Mouse (Mus musculus) monocyte, adult 2 months (primary cell): Measurements from ENCODE around the gene Nanog.

ENCODE experiments used
- DNase-seq, 2 experiments: peaks; one replicate each; pipeline ENCODE4 v3.0.0; 2022; ENCODE audit warnings: low spot score in 2 of 2, low read depth in 1 of 2

Nanog gene

GRCm38 (mm10) chr6:122761901-122762300 is 54.6 kb downstream of the Nanog start:
- no peak for DNase-seq

DNA sequence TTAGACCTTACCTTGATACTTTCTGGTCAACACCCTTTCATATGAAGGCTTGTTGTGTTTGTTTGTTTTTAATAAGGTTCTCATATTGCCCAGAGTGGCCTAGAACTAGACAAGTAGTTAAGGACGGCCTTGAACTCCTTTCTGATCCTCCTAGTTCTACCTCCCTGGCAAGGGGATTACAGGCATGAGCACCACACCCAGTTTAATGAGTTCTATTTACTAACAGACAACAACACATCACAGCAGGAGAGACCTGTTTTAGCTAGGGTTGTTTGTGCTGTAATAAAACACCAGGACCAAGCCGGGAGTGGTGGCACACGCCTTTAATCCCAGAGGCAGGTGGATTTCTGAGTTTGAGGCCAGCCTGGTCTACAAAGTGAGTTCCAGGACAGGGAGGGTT is 55.2 kb downstream of the Nanog start:
- no peak for DNase-seq

DNA sequence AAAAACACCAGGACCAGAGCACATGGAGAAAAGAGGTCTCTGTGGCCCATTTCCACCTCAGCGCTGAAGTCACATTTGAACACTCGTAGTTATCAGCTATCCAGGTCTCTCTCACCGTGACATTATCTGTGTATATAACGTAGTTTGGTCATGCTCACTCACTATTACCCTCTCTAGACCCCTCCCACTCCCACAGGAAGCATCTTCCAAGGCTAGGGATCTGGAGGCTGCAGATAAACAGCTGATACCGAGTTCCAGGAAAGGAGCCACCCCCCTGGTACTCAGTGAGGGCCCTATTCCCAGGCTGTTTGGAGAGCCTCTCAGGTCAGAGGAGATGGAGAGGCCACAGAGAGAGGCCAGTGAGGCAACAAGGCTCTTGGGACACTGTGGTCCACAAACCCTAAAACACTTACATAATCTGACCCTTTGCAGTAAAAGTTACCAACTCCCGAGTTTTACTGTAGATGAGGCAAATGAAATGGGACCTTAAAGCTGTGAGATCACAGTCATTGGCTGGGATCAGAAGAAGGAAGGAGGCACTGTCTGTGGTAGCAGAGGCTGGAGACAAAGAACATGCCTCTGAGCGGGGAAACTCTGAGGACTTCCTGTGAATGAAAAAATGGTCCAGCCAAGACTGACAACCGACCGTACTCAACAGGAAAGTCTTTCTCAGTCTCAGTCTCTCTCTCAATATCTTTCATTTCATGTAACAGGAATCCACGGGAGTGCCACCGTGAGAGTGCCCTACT is 55.8 kb downstream of the Nanog start:
- no peak for DNase-seq

DNA sequence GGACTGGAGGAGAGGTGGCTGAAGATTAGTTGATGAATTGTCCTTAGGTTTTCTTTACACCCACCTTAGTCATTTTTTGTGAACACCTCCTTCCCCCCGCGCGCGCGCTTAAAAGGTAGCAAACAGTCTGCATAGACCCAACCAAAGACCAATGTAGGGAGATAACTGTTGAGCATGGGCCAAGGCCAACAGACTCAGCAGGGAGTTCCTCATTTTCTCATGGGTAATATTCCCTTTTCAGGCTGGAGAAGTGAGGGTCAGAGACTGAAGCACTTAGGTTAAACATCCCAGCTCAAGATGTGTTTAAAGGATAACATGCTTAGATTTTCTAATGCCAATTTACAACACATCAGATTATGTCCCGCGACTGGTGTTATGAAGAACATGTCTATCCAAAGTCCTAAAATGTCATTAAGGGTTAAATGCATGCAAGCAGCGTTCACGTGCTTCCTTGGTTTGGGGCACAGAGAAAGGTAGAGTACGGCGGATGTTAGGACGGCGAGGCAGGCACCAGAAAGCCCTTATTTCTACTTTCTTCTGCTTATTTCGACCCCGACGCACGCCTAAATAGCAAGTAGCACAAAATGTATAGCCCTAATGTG is 56.7 kb downstream of the Nanog start:
- DNase-seq, result no peak
